Mouse (Mus musculus): ENCODE data around the gene Fam189b.

GRCm38 (mm10) chr3:89195979-89196877 lies 13.3 kb downstream of the Fam189b start:
- TF ChIP-seq CTCF (IDR thresholded peaks at IDR 0.05; ENCODE audit: control insufficient read depth, insufficient read depth, insufficient read length) (peak; percentile 25), MYOD1 (IDR thresholded peaks at IDR 0.05; ENCODE audit: control insufficient read depth, insufficient read length, low read depth) (no peak), MYOG (IDR thresholded peaks at IDR 0.05; ENCODE audit: control insufficient read depth, extremely low read depth, insufficient read length) (no peak)
